Mouse (Mus musculus) heart, postnatal 4 days (tissue): ENCODE measurements at regions not wholly inside any gene's neighbourhood (a gene's known extent, or its start where the extent isn't known, plus 50 kb on each side); places are given as distances from the start of the nearest gene placed in this dataset.
"Not testable (repeated sequence)": the region's sequence is repeated elsewhere in the genome, so short reads cannot be mapped to it uniquely, and the experiment has no call there.

Experiments
- DNase-seq: peaks from one replicate; pipeline ENCODE4 v3.0.0; 2021

DNA sequence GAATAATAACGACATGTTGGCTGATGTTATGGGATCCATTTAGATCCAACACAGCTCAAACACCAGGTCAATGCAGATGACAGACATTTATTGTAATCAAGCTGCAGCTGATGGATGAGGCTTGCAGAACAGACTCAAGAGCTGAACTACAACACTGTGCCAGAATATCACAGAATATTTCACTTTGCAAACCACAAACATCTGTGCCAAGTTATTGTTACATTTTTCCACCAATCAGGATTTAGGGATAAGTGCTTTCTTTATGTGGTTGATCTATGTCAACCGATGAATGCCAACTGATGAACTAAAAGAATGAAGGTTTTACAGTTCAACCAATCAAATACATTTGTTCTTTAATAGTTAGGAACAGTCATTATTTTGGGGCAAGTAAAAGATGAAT, 63.9 kb upstream of the Tars start:
- DNase-seq = no peak

DNA sequence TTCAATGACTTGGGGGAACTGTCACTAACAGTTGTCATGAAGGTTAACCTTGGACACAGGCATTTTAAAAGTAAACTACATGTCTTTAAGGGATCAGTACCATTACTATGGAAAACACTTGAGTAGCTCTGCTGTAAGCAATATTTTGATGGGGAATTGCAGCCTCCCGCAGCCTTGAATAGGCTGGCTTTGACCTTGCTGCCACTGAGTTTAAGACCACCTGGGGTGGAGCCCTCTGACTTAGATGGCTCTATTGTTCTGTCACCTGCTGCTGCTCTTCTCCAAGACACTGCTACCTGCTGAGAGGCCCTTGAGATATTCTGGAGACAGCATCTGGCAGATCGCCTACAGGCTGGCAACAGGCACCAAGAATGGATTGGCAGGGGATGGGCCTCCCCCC, 62.1 kb upstream of the Tars start:
- DNase-seq = not testable (repeated sequence)

DNA sequence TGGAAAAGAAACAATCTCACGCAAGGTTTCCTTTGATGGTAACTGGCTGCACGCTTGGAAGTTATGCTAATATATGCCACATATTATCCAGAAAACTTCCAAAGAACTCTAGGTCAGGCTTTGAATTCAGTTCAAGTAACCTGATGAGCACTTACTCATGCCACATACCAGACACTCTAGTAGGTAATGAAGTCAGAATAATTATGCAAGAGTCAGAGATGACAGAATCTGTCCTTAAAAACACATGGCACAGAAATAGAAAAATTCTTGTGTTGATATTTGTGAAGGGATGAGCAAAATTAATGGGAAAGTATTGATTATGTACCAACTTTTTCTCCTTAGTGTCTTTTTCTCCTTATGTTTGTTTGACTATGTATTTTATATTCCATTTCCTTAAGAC, 59.8 kb upstream of the Tars start:
- no peak for DNase-seq

DNA sequence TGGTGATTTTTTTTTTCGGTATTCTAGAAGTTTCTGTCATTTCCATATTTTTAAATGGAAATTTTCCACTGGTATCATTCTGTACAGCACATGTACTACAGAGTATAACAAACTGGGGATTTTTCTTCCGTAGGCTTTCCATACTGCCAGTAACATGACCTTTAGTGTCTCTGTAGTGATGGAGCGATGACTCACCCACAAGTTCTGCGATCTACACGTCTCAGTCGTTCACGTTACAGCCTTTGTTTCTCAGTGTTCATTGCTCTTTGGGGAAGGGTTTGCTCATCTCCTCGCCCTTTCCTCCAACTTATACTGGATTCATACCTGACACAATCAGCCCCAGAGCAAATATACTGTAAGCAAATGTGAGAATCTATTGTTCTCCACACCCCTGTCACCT, 57.8 kb upstream of the Tars start:
- no peak for DNase-seq

DNA sequence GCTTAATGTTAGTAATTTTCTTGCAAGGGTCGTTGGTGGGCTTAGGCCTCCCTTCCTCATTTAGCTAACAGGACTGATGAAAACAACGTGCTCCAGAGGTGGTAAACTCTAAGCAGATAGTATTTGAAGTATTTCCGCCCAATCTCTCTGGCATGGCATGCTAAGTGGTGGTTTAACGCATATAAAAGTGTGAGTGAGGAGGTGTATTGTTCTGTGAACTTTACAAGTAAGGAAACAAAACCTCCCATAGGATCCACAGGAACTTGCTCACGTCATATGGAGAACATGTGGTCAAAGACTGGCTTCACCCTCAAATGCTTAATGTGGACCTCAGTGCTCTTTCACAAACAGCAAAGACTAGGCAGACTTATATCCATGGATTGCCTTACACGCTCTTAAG, 56.5 kb upstream of the Tars start:
- DNase-seq = no peak

DNA sequence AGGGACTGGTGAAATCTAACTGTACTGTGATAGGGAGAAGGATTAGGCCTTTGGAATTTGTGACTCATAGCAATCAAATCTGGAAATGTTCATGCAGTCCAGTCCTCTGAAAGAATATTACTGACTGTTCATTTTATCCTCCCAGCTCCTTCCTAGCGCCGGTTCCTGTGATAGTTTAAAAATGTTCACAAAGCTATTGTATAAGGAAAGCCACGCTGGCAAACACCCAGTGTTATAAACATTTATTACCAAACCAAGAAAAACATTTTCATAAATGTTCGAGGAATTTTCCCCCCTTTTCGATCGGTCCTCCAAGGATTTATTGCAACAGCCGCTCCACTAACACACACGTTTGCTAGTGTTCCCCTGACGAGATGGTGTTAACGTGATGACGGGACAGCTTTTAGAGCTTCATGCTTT, 55.9 kb upstream of the Tars start:
- DNase-seq = no peak

DNA sequence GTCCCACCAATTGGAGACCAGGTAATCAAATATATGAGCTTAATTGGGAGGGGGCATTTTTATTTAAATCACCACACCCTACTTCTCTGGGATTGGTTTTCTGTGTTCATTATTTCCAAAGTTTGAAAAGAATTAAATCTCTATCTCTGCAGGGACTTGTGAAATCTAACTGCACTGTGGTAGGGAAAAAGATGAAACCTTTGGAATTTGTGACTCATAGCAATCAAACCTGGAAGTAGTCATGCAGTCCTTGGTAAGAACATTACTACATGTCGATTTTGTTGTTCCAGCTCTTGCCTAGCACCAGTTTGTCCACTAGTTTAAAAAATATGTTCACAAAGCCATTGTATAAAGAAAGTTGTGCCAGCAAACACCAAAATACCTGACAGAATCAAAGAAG, 54.5 kb upstream of the Tars start:
- DNase-seq = no peak

DNA sequence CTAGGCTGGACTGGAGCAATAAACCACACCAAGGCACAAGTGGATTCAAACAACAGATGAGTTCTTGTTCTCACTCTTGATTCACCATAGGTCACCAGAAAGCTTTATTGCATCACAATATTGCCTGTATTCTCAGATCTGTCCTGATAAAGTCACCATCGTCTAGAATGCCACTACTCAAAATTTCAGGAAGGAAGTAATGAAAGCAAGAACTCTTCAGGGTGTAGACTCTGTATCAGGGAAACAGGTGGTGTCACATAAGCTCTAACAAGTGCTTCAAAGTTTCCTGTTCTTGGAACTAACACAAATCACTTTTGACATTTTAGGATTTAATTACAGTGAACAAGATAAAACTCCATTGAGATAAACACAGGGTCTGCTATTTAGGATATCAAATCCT, 52.2 kb upstream of the Tars start:
- DNase-seq = no peak
